Mouse (Mus musculus) CD8-positive naive resting alpha-beta T cell, adult 2 months (primary cell): ENCODE measurements around the gene Tcte1.
A peak's percentile ranks its signal among the peaks of the same experiment; 100 is the strongest.

ENCODE experiments used
- DNase-seq, 2 experiments: peaks; one replicate each; pipeline ENCODE4 v3.0.0; 2022; ENCODE audit warnings: low read depth in 2 of 2, low spot score in 2 of 2

Gene Tcte1

GRCm38 (mm10) chr17:45523263-45523662 lies at the start of gene Tcte1:
TSS of gene Tcte1 (plus strand) at chr17:45523434.
- no peak for DNase-seq

DNA sequence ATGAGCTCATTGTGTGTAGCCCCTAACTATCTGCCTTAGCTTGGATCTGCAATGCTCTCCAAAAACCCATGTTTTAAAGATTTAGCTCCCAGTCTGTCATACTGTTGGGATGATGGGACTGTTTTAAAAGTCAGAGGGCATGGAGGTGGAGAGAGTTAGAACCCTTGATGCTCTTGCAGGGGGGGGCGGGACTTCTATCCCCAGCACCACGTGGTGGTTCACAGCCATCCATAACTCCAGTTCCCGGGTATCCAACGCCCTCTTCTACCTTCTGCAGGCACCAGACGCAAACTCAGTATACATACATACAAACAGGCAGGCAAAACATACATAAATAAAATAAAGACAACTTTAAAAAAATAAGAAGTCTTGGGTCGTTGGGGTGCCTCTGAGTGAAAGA lies 49.6 kb upstream of the Tcte1 start:
- no peak for DNase-seq

- no peak for DNase-seq
These were observed 49.1 kb upstream of the Tcte1 start for GRCm38 (mm10) chr17:45474146-45474545.

DNA sequence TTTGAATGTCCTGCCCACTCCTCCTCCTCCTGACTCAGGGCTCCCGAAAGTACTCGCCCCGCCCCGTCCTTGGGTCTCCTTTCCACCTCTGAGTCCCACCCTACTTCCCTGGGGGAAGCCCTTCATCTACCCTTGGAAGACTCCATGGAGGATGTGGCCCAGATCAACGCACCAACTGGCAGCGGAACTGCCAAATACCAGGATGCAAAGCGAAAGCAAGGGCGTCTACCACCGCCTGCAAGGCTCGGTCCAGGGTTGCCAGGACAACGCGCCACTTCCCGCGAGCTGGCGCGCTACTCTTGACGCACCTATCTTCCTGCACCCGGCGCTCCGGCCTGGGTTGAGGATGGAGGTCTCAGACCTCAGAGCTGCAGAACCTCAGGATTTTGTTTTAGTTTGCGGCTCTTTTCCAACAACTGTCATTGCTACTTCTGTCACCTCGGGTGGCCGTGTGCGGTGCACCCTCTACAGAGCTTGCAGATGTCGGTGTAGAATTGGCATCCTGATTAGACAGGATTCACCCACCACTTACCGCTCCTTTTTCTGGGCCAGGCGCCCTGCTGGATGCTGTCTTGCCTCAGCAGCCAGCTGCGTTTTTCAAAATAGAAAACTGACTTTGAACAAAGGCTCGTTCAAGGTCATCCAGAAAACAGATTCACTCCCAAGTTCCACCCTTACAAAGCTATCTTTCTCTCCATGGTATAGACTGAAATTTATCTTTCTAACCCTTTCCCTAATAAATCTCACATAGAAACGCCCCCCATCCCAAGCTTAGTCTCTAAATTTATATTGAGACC lies 48.4 kb upstream of the Tcte1 start, which contains the start of gene Spats1:
Gene Spats1, minus strand, starts transcription at position 747 of the 797 bp plus-strand sequence.
- peak; percentile 25 to 36 for DNase-seq

DNA sequence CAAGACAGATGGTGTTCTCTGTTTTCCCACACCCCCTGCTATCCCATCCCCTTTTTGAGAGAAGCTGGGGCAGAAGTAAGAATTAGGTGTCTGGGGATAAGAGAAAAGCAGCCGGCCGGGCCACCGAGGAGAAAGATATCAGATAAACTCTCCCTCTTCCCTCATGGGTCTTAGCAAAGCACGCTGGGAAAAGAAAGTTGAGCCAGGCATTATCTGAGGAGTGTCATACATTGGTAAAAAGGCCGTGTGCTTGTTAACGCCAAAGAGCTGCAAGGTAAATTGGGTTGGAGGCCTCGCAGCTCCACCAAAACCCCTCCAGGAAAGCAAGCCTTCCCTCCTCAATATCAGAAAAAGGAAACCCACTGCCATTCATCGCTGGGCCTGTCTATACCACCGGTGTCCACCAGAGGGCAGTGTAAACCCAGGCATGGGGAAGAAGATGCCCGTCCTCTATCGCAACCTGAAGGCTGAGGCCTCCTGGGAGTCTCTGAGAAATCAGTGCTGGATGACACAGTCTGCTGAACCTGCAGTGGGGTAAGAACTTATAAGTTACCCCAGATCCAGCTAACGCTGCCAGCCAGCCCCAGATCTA lies 44.9 kb upstream of the Tcte1 start:
- DNase-seq = peak; percentile 86 to 87

GRCm38 (mm10) chr17:45480429-45480828 lies 42.8 kb upstream of the Tcte1 start:
- DNase-seq = no peak

- DNase-seq = no peak
These were observed 37.7 kb upstream of the Tcte1 start for GRCm38 (mm10) chr17:45485581-45485980.

DNA sequence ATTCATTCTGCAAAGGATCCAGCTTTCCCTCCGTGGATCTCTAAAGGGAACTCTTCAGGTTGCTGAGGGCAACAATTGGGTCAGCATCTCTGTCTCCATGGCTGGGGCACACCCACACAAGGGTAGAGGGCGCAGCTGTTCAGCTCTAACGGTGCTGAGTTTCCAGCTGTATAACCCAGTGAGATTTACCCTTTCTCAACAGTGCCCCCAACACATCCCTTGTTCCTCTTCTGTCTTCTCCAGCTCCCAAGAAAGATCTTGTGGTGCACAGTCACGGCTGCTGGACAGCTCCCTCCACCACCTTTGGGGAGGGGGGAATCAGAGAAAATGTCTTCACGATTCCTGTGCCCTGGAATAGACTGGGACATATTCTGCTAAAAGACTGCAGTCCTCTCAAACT lies 36.0 kb upstream of the Tcte1 start:
- no peak for DNase-seq

DNA sequence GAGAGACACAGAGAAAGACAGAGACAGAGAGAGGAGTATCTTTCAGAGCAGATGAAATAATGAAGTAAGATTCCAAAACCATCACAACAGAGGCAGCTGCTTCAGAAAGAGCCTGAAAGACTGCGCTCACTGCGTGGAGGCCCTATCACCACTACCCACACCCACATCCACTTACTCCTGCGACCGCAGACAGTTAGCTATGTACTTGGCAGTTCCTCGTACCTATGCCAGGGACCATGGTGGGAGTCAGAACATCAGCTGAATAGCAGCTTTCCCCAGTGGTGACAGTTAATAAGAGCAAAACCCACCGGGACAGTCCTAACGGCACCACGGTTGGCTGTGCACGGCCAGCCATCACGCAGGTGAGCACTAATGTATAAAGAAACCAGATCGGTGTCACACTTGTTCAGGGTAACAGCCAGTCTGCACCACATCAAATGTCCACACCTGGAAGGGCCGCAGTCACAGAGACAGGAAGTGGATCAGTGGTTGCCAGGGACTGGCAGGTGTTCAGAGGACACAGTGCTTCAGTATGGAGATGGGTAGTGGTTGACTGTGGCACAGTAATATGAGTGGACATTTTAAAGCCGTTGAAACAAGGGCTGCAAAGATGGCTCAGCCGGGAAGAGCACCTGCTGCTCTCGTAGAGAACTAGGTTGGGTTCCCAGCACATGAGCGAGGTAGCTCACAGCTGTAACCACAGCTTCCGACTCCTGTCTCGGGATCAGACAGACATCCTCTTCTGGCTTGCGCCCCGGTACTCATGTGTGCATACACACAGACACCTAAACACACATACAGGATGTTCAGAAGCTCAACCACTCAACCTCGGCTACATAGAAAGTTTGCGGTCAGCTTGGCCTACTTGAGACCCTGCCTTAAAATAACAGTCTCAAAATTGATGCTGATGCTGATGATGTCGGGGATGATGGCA lies 34.6 kb upstream of the Tcte1 start:
- DNase-seq = peak; percentile 15 to 45

DNA sequence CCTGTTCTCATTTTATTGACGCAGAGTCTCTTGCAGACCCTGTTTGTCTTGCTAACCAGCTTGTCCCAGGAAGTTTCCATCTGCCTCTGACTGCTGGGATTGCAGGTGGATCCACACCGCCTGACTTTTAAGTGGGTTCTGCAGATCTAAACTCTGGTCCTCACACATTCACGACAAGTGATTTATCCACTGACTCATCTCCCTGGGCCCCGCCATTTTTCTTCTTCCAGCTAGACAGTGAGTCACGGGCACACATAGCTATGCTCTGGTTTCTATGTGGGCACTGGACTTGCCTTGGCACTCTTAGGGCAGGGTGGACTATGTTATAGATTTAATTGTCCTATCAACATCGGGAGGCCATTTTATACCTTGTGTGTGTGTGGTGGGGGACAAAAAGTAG lies 33.5 kb upstream of the Tcte1 start:
- DNase-seq = no peak

DNA sequence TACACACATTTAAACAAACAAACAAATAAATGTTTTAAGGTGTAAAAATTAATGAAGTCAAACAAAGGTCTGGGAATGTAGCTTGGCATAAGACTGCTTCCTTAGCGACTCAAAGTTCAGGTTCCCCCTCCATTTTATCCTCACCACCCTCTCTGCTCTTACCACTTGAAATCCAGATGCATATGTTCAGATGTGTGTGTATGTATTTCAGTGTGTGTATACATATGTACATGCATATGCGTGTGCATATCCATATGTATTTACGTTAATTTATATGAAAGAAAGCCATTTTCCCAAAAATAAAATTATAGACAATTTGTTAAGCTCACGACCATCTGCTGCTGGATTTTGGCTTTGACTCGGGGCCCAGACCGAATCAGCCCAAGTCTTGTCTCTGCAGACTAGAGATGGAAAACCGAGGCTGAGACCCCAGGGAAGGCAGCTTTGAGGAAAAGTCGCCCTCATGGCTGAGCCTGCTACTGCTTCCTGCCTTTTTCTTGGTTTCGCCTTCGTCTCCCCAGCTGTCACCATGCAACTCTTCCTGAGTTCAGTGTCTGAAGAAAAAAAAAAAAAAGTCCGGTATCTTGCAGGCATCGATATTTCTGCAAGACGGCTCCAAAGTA lies 32.6 kb upstream of the Tcte1 start:
- DNase-seq = no peak

DNA sequence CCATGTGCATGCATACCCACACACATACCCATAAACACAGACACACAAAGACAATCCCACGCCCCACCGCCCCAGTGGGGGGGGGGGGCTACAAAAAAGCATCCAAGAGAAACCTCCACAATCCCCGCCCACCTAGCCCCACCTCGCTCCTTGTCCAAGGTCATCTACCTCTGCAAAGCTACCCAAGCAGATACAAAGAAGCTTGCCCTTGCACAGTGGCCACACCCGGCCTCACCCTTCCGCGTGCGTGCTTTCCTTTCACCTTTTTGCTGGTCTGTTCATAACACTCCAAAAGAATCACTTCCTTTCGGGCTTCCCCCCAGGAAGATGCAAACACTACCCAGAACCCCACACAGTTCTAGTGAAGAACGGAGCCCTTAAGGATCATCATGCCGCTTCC lies 27.8 kb upstream of the Tcte1 start:
- no peak for DNase-seq

DNA sequence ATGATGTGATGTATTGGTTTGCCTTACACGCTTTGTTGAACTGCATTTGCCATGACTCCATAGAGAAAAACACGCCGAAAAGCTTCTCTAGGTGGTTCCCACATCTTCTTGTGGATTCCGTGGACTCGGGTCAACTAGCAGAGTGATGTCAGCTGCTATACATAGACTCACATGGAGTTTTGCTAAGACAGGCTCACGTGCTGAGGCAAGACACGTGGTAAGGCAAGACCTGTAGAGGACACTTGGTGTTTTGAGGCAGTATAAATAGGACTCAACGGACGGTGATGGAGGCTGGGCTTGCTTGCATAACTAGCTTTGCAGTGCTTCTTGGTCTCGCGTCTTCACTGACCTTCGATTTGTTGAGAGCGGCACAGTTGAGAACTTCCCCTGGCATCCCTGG lies 24.8 kb upstream of the Tcte1 start:
- DNase-seq = no peak

DNA sequence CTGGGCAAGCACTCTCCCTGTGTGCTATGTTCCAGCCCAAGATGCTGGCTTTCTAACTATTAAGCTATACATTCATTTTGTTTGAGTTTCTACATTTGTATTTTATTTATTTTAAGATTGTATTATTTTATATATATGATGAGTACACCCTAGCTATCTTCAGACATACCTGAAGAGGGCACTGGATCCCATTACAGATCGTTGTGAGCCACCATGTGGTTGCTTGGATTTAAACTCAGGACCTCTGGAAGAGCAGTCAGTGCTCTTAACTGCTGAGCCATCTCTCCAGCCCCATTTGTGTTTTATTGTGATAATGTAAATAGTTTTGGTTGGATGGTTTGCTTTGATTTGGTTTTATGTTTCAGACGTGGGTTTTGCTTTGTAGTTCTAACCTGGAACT lies 23.7 kb upstream of the Tcte1 start:
- no peak for DNase-seq

GRCm38 (mm10) chr17:45500981-45501380 lies 22.3 kb upstream of the Tcte1 start:
- no peak for DNase-seq

DNA sequence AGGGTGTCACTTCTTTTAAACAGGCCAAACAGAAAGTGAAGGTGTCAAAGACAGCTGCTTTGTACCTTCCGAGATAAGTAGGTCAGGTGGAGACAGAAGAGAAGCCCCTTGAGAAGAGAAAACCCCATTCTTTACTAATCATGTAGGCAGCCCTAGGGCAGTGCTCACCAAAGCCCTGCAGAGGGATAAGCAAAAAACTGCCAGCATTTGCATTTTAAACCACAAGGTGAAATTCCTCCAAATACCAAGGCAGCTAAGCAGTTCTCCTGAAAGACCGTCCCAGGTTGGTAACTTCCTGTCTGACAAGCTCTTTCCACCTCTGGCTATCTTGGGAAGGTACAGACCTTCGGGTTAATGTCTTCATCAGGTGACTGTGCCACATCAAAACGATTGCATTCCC lies 20.9 kb upstream of the Tcte1 start:
- no peak for DNase-seq

GRCm38 (mm10) chr17:45503301-45503973 lies 19.8 kb upstream of the Tcte1 start:
- DNase-seq = no peak

DNA sequence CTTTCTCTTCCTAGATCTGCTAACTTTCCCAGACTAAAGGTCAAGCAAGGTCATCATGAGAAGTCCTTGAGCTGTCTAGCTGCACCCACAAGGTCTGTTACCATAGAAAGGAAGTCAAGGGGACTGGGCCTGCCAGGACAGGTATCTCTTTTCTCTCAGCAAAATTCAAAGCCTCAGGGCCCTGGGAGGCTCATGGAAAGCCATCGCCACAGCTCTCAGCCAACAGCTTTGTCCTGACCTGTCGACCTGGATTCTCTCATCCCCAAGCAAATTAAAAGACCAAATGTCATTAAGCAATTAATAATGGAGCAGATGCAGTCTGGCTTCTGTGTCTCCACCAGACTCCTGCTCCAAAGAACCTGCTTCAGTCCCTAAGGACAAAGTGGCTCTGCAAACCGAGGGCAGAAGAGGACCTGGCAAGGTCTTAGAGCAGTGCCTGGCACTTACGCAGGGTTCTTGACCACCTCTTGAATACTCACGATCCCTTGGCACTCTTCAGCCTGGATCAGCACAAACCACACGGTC lies 17.2 kb upstream of the Tcte1 start:
- no peak for DNase-seq

DNA sequence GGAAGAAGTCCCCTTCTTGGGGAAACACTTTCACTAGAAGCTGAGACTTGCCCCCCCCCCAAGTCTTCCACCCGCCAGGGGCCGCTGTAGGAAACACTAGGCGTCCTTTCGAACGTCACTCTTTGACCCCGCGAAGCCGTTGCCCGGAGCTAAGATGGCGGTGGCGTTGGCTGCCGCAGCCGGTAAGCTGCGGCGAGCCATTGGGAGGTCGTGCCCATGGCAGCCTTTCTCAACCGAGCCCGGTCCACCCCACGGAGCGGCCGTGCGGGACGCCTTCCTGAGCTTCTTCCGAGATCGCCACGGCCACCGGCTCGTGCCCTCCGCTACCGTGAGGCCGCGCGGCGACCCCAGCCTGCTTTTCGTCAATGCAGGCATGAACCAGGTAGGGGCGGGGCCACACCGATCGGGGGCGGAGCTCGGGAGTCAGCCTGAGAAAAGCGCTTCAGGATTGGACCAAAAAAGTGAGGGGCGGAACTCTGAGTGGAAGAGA lies 16.5 kb upstream of the Tcte1 start, which contains the start of gene Aars2:
Gene Aars2, plus strand, starts transcription at position 142 of the 490 bp plus-strand sequence.
- peak; percentile 90 to 95 for DNase-seq

- no peak for DNase-seq
These were observed 12.4 kb upstream of the Tcte1 start for GRCm38 (mm10) chr17:45510871-45511270.
